Mouse (Mus musculus): ENCODE measurements around the gene Camsap2.

Gene Camsap2

DNA sequence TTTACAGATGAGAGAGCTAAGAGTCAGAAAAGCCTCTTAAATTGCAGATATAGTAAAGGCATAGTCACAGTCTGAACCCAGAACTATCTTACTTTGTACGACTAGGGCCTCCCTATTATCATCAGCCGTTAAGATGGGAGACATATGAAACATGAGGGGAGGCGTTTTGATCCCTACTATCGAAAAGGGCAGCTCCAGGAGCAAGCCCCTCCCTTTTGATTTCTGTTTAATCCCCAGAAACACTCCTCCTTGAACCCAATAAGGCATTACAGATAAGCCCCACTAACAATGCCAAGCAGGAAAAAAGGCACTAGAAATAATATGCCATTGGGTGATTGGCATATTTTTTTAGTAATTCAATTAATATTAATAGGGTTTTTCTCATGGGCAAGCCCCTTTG is 1.2 kb upstream of the Camsap2 start:
- ChIA-PET CTCF (no interaction called here), POLR2A (interaction anchor here in 3 of 4 experiments (0.9 to 3.5 kb wide), 5 partner anchors 25 to 119 kb away, joined by 3 to 25 read pairs (median 4); partner anchors contain the start of gene Ddx59 (in 2 of the 3))

DNA sequence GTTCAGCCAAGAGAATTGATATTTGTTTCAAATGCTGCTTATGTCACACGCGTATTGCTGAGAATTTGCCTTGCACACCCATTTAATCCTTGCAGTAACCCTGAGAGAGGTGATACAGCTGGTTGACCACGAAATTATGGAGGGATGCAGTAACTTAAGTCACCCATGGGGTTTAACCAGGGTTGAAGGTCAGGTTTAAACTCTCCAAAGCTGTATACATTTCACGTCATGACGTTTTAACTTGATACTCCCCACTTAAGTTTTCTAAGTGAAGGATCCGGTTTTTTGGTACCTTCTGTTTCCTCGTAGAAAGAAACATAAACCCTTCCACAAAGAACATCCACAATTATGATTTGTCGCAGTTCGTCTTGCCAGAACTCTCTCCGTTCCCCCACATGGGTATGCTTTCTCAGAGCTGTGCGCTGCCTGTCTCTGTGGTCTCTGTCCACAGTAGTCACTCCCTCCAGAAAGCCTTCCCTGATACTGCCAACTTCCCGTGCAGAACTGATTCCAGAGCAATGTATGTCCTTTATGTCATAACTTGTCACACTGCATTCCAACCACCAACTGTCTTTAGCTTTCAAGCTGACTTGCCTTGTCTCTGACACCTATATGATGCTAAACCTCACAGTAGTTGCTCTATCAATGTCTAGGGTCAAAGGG is 600 bp upstream of the Camsap2 start:
- POLR2A ChIA-PET, result interaction anchor here in 3 of 4 experiments (0.9 to 3.5 kb wide), 8 partner anchors 16 to 119 kb away, joined by 3 to 25 read pairs (median 4); partner anchors contain the start of gene Ddx59 (in 3 of the 3)
- CTCF ChIA-PET, result interaction anchor here in 1 of 4 experiments (0.6 kb wide), 1 partner anchor 584 kb away, joined by 3 read pairs; no protein-coding TSS in a partner anchor

DNA sequence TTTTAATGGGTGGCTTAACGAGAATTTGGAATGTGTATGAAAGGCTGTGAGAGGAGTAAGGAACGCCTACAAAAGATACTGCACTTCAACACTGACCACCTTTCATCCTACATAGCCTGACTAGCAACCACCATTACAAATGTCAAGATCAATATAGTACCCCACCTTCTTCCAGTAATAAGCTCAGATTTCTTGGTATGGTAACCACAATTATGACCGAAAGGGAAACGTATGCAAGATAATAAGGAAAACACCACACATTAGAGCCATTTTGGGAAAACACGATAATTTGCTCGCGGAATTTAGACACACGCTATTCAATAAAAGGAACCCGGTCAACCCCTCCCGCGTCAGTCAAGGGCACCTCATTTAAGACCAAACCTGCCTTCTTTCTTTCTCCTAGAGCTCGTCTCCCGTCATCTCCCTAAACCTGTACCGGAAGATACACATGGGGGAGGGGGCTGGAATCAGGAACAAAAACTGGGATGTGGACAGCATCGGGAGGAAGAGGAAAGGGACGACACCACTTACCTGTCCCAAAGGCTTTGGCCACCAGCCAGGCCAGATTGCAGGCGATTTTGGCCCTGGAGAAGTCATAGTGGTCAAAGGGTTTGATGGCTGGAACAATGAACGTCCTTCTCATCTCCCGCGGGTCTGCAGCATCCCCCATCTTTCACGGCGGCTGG is 993 bp downstream of the Camsap2 start:
- POLR2A ChIA-PET, result interaction anchor here (0.6 to 3.5 kb wide), 10 partner anchors 19 to 711 kb away, joined by 3 to 25 read pairs (median 4); partner anchors contain the start of gene Ddx59 (in 3 of the 4)
- CTCF ChIA-PET, result interaction anchor here in 2 of 4 experiments (0.6 to 1.2 kb wide), 2 partner anchors 185 to 372 kb away, joined by 3 to 4 read pairs; no protein-coding TSS in a partner anchor

DNA sequence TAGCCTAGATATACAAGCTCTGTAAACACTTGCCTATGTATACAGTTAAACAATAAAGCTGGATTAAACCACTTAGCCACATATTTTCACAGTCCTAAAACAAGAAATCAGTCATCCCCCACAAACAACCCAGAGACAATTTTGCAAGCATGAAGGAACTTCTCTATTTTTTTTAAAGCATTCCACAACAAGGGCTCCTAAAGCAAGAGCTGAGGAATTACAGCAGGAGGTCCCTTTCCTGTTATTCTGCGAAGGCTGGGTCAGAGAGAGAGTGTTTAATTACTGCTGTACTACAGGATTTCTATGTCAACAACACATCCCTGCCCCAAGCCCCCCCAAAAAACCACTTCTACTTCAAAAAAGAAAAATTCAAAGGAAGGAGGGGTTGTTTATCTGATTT is 1.6 kb downstream of the Camsap2 start:
- CTCF ChIA-PET, result interaction anchor here (0.6 to 1.2 kb wide), 6 partner anchors 84 to 1265 kb away, joined by 3 to 13 read pairs (median 3); partner anchors contain the start of gene Gpr25 (in 1 of the 4)
- POLR2A ChIA-PET, result interaction anchor here (0.6 to 3.5 kb wide), 10 partner anchors 71 to 711 kb away, joined by 3 to 25 read pairs (median 5); partner anchors contain the start of gene Ddx59 (in 2 of the 4)

DNA sequence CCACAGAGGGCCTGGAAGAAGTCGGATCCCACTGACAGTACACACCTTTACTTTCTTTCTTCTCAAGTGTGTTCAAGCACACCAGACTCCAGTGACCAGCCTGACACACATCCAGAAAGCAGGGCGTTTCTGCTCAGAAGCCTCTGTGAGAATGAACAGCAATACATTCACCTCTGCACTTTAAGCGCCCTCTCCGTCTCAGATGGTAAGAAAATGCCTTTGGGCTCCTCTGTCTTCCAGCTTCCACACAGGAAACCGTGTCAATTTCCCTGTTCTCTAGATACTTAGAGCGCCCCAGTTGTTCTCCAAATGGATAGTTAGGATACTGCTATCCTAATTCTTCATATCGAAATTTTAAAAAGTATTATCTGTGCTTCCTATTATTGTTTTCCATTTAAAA is 2.2 kb downstream of the Camsap2 start:
- CTCF ChIA-PET, result interaction anchor here in 3 of 4 experiments (0.6 kb wide), 4 partner anchors 83 to 1264 kb away, joined by 3 to 13 read pairs (median 3); partner anchors contain the start of gene Gpr25 (in 1 of the 3)
- POLR2A ChIA-PET, result interaction anchor here in 3 of 4 experiments (0.6 to 3.5 kb wide), 6 partner anchors 71 to 710 kb away, joined by 3 to 25 read pairs (median 6); partner anchors contain the start of gene Ddx59 (in 1 of the 3)

DNA sequence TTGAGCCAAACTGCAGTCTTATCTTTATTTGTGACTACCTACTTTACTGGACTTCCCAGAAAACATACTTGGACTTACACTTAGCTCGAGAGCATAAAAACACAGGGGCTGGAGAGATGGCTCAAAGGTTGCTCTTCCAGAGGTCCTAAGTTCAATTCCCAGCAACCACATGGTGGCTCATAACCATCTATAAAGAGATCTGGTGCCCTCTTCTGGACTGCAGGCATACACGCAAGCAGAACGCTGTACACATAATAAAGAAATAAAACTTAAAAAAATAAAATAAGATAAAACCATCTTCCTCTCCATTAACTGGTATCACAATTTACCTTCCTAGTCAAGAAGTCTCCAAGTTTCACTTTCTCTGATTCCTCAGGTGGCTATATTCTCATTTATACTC is 5.4 kb downstream of the Camsap2 start:
- ChIA-PET CTCF (interaction anchor here in 2 of 4 experiments (0.7 to 2.0 kb wide), 5 partner anchors 9 to 295 kb away, joined by 3 to 5 read pairs (median 4); no protein-coding TSS in a partner anchor), POLR2A (interaction anchor here in 1 of 4 experiments (1.3 kb wide), 1 partner anchor 75 kb away, joined by 5 read pairs; the partner anchor contains the start of gene Ddx59)

DNA sequence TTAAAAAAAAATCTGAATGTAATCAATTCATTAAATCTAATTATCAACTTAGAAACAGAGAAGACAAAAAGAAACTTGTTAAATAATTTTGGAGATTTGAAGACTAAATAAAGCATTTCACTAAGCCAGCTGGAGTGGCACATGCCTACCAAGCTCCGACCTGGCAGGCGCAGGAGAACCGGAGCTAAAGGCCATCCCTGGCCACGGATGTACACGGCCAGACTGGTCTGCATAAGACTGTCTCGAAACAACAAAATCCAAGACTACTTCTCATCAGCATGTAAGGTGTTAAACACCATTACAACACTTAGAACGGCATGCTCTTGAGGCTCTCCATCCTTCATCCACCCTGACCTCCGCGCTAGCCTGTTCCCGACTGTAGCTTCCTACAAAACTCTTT is 11.2 kb downstream of the Camsap2 start:
- CTCF ChIA-PET, result no interaction called here
- POLR2A ChIA-PET, result interaction anchor here in 1 of 4 experiments (0.6 to 1.1 kb wide), 2 partner anchors 15 to 312 kb away, joined by 3 read pairs; no protein-coding TSS in a partner anchor

DNA sequence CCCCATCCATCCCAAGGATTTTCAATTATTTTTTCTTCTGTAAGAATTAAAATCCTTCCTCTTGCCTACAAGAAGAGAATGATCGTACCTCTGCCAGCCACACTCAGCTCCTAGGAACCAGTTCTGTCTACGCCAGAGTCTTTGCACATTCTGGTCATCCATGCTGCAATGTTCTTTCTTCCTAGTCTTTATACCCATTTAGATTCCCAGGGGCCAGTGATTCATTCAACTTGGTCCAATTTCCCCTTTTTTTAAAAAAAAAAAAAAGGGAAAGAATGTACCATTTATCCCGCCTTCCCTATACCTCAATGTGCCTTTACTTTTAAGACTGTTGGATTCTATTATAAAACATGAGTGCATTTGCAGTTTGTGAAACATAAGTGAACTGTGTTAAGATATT is 12.4 kb downstream of the Camsap2 start:
- CTCF ChIA-PET, result no interaction called here

DNA sequence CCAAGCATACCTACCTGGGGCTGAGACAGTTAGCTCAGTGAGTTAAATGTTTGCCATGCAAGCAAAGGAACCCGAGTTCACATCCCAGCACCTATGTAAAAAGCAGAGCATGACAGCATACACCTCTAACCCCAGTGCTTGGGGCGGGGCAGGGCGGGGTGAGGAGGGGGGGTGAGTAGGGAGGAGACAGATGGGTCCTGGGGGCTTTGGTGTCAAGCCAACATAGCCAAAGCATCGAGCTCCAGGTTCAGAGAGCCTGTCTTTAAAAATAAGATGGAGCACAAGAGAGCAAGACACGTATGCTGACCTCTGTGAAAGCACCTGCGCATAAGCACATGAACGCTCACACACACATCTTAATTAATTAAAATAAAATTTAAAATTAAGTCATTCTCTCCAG is 12.8 kb downstream of the Camsap2 start:
- POLR2A ChIA-PET, result interaction anchor here in 1 of 4 experiments (0.7 to 0.8 kb wide), 2 partner anchors 9 to 141 kb away, joined by 3 read pairs; no protein-coding TSS in a partner anchor
- CTCF ChIA-PET, result no interaction called here

More for the DNA sequence above, 12.4 kb downstream of the Camsap2 start:
- POLR2A ChIA-PET, result interaction anchor here in 1 of 4 experiments (0.7 to 0.8 kb wide), 2 partner anchors 8 to 140 kb away, joined by 3 read pairs; no protein-coding TSS in a partner anchor

DNA sequence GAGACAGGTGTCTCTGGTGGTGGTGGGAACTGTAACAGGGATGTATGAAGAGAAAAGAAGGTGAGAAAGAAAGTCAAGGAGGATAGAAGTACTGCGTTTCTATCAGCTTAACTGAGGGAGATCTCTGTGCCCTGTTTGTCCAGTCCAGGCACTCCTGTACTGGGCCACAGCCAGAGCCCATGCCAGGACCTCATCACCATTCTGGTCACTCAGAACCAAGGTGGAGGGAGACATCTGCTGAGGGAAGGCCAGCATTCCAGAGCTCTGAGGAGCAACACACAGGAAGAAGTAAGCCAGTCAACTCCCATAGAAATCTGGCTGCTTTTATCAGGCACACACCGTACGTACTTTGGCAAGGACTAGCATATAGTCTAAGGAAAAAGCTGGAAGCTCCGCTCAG is 14.1 kb downstream of the Camsap2 start:
- ChIA-PET CTCF (interaction anchor here in 2 of 4 experiments (0.5 to 1.0 kb wide), 3 partner anchors 8 to 170 kb away, joined by 3 to 4 read pairs (median 3); no protein-coding TSS in a partner anchor), POLR2A (no interaction called here)

DNA sequence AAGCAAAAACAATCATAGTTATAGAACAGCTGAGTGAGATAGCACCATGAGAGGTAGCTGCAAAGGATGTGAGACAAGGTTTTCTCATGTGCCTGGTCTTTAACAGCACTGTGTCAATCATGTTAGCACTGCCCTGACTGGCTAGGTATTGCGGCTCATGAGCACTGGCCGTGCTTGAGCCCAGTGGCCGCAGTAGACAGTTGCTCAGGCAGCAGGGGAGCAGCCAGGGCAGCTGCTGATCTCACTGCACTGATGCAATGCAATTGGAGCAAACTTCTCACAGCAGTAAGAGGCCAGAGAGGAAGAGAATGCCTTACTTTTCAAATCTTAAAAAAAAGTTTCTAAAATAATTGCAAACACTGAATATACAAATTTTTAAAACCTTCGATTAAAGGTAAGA is 16.5 kb downstream of the Camsap2 start:
- ChIA-PET POLR2A (interaction anchor here in 2 of 4 experiments (0.8 to 1.4 kb wide), 2 partner anchors 67 to 86 kb away, joined by 3 read pairs; partner anchors contain the start of gene Ddx59 (in 1 of the 2)), CTCF (no interaction called here)

DNA sequence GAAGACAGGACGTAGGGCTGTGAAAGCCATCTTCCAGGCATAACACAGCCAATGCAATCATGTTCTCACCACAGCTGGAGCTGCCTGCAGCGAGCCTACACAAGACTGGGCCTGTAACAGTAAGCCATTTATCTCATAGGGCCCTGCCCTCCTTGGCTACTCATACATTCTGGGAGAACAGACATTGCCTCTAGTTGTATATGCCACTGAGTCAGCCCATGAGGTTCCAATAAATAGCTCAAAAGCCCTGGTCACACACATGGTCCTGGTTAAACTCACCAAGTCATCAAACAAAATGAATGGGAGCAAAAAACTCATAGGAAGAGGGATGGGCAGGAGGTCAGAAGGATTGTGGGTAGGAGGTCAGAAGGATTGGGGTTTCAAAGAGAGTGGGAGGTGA is 17.3 kb downstream of the Camsap2 start:
- ChIA-PET CTCF (no interaction called here), POLR2A (no interaction called here)

DNA sequence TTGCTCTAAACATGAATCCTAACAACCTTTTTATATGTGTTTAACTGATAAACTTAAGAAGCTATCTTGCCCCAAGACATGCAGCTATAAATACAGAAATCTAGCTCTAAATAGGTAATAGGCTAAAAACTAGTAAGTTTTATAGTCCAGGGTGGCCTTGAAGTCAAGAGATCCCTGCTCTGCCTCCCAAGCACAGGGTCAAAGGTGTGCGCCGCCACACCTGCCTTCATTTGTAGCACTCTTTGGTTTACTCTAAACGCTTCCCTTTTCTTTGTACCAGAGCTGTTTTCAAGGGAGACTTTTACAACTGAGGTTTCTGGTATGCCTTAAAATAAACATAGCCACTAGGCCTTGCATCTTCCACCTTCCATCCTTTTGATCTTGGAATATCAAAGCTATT is 18.3 kb downstream of the Camsap2 start:
- ChIA-PET POLR2A (interaction anchor here in 3 of 4 experiments (0.6 to 1.4 kb wide), 4 partner anchors 8 to 88 kb away, joined by 3 read pairs; partner anchors contain the start of gene Ddx59 (in 1 of the 3)), CTCF (interaction anchor here in 2 of 4 experiments (0.6 kb wide), 2 partner anchors 12 to 574 kb away, joined by 3 to 7 read pairs; no protein-coding TSS in a partner anchor)

DNA sequence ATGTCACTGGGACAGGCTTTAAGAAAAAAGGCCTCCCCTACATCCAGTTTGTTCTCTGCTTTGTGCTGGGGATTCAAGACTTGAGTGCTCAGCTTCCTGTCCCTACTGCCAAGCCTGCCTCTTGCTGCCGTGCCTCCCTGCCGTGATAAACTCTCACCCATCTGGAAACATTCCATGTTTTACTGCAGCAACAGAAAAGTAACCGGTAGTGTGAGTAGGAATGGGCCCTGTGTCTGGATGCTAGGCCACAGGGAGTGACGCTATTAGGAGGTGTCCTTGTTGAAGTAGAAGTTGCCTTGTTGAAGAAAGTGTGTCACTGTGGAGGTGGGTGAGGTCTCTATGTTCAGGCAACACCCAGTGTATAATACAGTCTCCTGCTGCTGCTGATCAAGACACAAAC is 20.0 kb downstream of the Camsap2 start:
- ChIA-PET POLR2A (interaction anchor here in 1 of 4 experiments (1.3 kb wide), 1 partner anchor 86 kb away, joined by 4 read pairs; no protein-coding TSS in a partner anchor), CTCF (no interaction called here)

DNA sequence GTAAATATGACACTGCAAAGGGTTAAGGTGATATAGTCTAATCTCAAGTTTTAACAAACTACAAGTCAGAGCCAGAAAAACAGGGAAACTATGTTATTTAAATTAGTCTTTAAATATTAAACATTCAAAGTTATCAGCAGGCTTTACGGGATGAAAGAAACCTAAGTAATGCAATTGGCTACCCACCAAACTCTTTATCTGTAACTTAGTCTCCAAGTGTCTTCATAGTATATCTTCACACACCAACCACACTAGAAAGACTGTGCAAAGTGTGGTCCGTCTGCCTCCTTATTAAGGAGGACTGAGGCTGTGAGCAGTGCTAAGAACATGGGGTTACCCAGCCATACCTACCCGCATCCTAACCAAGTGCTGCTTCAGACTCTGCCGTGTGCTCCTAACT is 23.6 kb downstream of the Camsap2 start:
- ChIA-PET CTCF (interaction anchor here in 1 of 4 experiments (0.7 kb wide), 1 partner anchor 202 kb away, joined by 3 read pairs; no protein-coding TSS in a partner anchor), POLR2A (interaction anchor here in 1 of 4 experiments (0.9 kb wide), 1 partner anchor 244 kb away, joined by 3 read pairs; no protein-coding TSS in a partner anchor)

DNA sequence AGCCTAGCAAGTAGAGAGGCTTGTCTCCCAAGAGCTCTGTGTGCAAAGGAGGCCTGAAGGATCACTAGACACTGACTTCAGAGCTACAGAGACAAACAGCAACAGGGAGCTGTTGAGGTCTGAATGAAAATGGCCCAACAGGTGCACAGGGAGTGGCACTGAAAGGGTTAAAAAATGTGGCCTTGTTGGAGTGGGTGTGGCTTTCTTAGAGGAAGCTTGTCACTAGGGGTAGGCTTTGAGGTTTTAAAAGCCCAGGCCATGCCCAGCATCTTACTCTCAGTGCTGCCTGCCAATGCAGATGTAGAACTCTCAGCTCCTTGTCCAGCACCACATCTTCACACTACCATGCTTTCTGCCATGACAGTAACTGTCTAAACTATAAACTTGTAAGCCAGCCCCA is 29.6 kb downstream of the Camsap2 start:
- CTCF ChIA-PET, result interaction anchor here in 3 of 4 experiments (0.9 to 1.6 kb wide), 3 partner anchors 9 to 469 kb away, joined by 3 to 5 read pairs (median 5); no protein-coding TSS in a partner anchor
- POLR2A ChIA-PET, result interaction anchor here in 2 of 4 experiments (0.7 to 1.7 kb wide), 4 partner anchors 10 to 150 kb away, joined by 3 to 7 read pairs (median 4); partner anchors contain the start of genes Ddx59 (in 1 of the 2) and Kif14 (in 1 of the 2)

DNA sequence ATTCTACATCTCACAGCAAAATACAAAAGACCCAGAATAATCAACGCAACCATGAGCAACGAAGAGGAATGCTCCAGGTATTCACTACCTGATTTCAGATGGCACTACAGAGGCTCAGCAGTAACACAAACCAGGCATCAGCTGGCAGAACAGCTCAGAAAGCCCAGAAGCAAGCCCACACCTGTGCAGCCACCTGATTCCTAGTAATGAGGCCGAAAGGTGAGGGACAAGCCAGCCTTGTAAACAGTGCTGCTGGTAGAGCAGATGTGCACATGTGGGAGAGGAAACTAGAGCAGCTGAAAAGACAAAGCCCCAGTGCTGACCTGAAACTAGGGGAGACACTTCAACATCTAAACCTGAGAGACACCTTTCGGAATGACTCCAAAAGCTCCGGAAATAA is 36.7 kb downstream of the Camsap2 start:
- ChIA-PET CTCF (interaction anchor here in 1 of 4 experiments (1.4 kb wide), 2 partner anchors 215 to 364 kb away, joined by 4 read pairs; no protein-coding TSS in a partner anchor), POLR2A (interaction anchor here in 1 of 4 experiments (0.8 to 1.5 kb wide), 2 partner anchors 12 to 25 kb away, joined by 3 read pairs; no protein-coding TSS in a partner anchor)

DNA sequence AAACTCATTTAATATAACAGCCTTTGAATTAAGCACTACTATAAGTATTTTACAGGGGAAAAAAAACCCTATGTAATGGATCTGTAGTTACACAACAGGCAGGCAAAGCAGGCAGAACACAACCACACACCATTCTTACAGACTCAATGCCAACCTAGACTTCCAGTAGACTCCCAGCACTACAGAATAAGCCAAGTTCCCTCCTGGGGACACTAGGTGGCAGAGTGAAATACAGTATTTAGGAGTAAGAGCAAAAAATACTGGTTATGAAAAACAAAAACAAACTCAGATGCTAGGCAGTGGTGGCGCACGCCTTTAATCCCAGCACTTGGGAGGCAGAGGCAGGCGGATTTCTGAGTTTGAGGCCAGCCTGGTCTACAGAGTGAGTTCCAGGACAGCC is 39.5 kb downstream of the Camsap2 start:
- POLR2A ChIA-PET, result interaction anchor here in 1 of 4 experiments (0.9 to 1.7 kb wide), 2 partner anchors 8 to 10 kb away, joined by 4 to 7 read pairs; no protein-coding TSS in a partner anchor
- CTCF ChIA-PET, result interaction anchor here (0.6 to 1.4 kb wide), 6 partner anchors 10 to 1647 kb away, joined by 3 to 9 read pairs (median 4); no protein-coding TSS in a partner anchor

Measured in embryonic stem cell, embryonic (primary cell).